Mouse (Mus musculus) right cerebral cortex, postnatal 14 days (tissue): ENCODE measurements around the gene Txndc11.

Experiments used
- DNase-seq: peaks from one replicate; pipeline ENCODE4 v3.0.0; 2022

Txndc11 gene

DNA sequence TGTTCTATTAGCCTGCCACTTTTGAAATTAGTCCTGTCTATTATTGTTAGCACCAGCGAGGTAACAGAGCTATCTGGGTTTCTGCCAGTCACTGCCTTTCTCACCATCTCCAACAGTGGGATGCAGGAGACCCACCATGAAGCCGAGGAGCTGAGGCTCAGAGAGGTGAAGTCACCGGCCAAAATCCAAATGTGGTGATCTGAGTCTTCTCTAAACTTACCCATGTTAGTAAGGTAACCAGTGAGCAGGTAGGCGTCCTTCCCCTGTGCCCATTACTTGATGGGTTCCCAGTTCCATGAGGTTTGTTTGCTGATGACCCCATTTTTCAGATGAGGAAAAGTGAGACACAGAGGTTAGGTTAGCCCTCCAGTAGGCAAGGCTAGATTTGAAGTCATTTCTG lies 70.1 kb downstream of the Txndc11 start:
- no peak for DNase-seq

DNA sequence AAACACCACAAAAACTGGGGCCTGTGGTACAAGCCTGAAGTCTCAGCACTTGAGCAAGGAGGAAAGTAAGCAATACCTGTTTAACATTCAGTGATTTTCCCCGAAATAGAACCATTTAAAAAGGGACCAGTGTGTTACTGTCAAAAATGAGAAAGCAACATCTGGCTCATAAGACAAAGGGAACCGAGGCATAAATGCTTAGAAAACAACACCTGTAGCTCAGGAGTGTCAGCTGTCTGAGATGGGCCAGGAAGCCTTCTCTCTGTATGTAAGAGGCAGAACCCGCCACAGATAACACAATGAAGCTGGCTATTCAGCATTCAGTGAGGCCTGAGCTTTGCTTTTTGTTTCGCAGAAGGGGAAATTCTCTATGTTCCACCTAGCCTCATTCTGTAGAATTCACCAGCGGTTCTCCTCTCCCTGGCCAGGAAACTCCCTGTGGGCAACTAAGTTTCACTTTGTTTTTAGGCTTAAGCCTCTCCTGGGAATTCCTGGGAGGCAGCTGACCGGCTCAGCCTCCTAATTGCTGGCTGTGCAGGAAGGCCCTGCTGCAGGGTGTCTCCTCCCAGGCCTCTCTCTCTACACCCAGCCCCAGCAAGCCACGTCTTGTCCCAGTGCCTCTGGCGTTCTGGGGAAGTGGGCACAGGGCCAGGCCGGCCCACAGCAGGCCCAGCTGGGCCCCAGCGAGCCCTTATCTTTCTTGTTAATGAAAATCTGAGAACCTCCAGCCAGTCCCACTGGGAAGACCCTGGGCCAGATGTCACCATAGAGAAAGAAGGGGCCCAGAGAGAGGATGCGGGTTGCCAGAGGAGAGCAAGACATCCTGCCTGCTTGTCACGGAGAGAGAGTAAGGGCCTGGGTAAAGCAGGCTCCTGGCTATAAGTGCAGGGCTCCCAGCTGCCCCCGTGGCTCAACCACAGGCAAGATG lies 71.4 kb downstream of the Txndc11 start:
- DNase-seq = peak; percentile 55

DNA sequence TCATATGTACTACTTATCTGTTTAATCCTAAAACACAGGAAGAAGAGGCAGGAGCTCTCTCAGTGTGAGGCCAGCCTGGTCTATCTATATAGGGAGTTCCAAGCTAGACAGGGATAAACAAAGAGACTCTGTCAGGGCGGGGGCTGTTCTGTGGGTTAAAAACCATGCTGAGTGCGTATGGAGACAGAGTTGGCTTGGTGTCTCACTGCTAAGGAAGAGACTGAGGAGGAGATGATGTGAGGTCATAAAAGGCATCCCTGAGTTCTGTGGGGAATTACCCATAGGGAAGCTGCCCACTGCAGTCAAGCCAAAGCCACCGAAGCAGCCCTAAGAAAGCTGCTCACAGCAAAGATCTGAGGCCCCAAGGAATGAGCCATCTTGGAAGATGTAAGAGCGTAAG lies 73.8 kb downstream of the Txndc11 start, which contains the start of gene Snn:
TSS of gene Snn (plus strand) at position 301 of the 400 bp plus-strand sequence.
- DNase-seq = no peak

DNA sequence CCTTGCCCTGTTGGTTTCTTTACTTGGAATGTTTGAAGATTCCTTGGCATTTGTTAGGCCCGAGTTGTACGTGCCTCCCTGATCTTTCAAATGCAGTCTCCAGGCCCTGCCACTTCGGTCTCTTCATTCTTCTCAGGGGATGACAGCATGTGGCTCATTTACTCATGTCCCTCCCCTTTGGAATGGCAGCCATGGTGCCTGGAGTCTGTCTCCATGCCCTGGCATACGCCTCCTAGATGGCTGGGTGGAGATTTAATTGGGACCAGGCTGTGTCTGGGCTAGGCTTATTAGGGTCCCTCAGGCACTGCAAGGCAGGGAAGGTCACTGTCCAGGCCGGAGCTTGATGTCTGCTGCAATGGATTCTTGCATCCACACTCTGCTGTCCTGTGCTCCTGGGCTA lies 78.5 kb downstream of the Txndc11 start:
- DNase-seq = no peak

DNA sequence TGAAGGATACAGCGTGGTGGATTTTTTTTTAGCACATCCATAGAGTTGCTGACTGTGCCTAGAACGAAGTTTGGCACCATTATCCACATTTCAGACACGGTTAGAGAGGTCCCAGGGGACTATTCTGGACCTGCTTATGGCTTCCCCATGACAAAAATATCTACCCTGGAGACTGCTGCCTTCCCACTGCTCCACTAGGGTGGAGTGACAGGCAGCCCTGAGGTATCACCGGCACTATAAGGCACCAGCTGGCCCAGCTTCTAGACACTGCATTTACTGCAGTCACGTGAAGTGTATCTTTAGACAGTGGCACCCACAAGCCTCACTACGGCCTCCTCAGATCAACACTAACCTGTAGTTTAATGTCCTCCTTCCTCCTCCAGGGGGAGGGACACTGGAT lies 79.6 kb downstream of the Txndc11 start:
- DNase-seq = no peak

DNA sequence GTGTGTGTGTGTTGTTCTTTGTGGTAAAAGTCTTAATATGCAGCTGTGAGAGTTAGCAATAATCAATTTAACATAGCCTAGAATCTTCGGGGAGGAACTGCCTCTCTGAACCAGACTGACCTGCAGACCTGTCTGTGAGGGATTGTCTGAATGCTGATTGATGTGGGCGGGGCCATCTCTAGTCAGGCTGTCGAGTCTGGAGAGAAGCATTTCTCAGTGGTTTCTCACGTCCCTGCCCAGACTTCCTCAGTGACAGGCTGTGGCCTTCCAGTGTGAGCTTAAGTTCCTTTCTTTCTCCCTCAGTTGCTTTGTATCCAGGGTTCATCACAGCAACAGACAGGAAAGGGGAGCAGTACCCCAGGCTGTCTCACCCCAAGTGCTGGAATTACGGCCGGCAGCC lies 80.0 kb downstream of the Txndc11 start:
- DNase-seq = no peak

DNA sequence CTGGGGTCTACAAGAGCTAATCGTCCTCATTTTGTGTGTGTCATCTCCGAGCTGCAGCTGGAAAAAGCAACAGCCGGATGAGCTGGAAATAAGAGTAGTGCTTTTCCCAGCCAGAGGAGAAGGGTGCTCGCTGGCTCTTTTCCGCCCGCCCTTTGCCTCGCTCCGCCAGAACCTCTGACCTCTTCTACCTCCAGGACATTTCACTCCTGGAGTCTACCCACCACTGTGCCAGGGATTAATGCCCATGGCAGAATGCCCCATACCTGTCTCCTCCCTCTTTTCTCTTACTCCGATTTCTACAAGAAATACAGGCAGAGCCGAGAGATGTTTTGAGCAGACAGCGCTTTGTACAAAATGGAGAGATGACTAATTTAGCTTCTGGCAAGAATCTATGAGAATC lies 83.3 kb downstream of the Txndc11 start:
- no peak for DNase-seq

DNA sequence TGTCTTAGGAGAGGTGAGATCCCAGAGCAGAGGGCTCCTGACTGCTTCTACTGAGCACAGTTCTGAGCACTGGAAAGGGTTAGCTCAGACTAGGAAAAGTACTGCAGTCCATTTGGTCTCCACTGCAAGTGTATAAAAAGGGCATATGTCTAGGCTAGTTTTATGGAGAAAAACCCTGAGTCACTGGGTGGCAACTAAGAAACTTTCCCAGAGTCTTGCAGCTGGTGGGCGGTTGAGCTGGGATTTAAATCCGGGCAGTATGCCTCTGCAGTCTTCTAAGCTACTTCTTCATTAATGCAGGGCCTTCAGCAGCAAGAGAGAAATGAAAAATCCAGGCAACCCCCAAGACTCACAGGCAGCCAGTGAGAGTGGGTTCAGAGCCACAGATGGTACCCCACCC lies 84.2 kb downstream of the Txndc11 start:
- no peak for DNase-seq

DNA sequence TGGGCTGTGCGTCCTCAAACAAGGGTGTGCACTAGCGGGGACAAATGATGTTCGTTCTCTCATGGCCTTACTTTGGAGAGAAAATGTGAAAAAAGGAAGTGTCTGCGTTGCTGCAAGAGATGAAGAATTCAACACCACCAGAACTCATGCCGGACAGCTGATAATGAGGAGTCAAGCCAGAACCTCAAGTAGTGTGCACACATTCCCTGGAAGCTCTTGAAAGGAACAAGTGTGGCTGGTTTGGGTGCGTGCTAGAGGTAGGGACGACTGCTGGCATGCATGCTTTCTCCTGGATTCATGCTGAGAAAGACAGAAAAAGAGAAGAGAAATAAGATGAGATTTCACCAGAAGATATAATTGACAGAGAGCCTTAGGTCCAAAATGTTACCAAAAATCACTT lies 87.3 kb downstream of the Txndc11 start:
- no peak for DNase-seq

DNA sequence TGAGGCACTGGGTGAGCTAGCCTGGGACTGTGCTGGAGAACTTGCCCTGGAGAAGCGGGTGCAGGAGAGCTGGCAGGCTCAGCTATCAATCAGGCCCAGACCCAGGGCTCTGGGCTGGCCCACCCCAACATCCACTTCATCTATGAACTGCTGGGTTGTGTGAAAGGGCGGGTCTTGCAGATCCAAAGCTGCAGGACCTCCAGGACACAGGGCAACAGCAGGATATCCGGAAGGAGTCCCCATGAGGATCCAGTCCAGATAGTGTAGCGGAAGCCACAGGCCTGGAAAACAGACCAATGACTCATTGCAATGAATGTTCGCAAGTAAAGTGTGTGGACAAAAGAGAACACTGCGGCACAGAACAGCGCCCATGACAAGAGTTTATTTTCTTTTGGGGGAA lies 88.0 kb downstream of the Txndc11 start:
- no peak for DNase-seq

DNA sequence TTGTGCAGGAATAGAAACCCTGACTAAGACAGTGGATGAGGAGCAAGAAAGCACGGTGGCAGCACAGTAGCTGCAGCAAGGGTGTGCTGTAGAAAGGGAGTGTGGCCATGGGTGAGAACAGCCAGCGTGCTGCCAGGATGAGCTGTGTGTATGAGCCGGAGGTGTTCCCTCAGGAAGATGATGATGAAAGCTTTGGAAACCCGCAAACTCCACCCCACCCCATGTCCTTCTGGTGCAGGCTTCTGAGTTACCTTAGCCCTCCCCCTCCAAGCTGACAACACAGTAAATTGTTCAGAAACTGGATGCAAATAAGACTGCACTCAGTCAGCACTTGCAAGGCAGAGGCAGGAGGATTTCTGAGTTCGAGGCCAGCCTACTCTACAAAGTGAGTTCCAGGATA lies 91.2 kb downstream of the Txndc11 start:
- DNase-seq = no peak

DNA sequence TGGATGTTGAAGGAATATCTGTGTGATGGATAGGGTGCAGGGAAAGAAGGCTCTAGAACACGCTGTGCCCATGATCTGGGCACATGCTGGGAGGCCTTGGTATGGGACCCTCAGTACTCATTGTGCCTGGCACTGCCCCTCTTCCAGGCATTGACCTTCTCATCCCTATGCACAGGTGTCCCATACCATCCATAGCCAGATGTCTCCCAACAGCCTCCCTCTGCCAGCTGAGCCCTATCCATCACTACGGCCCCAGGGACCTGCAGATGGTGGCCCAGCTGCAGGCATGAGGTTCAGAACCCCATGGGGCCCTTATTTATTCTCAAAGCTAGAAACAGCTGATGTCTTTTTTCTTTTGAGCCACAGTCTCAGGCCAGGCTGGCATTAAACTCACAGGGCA lies 93.8 kb downstream of the Txndc11 start:
- DNase-seq = no peak

DNA sequence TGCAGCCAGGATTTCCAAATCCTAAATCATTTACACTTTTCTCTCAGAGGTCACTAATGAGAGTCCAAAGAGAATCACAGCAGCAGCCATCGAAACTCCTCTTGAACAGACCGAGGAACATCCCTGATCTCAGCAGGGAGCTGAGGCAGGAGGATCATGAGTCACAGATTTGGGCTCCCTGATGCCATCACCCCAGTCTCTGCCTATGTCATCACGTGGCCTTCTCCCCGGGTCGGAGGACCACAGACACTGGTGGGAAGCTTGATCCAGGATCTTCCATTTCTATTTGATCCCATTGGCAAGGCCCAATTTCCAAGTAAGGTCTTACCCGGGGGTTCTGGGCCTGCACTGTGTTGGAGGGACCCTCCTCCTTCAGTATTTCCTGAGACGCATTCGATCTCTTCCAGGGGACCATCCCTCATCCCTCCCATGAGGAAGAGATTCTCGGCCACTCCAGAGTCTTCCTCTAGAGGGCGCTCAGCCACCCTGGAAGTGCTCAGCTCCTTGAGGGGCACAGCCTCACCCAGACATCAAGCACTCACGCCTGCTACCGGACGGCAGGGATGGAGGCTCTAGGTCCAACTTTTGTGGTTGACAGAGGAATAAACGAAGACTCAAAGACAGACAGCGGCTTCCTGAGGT lies 98.5 kb downstream of the Txndc11 start:
- peak; percentile 83 for DNase-seq

DNA sequence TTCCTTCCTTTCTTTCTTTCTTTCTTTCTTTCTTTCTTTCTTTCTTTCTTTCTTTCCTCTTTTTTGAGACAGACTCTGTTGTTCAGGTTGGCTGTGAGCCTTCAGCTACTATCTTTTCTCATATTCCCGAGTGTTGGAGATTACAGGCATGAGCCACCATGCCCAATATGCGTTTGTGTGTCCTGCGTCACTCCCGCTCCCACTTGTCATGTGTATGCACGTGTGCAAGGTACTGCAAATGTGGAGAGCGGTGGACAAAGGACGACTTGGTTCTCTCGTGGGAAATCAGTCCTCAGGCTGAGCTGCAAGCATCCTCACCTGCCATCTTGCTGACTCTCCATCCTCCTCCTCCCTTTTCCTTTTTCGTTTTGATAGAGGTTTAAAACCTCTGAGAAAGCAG lies 99.2 kb downstream of the Txndc11 start:
- no peak for DNase-seq

DNA sequence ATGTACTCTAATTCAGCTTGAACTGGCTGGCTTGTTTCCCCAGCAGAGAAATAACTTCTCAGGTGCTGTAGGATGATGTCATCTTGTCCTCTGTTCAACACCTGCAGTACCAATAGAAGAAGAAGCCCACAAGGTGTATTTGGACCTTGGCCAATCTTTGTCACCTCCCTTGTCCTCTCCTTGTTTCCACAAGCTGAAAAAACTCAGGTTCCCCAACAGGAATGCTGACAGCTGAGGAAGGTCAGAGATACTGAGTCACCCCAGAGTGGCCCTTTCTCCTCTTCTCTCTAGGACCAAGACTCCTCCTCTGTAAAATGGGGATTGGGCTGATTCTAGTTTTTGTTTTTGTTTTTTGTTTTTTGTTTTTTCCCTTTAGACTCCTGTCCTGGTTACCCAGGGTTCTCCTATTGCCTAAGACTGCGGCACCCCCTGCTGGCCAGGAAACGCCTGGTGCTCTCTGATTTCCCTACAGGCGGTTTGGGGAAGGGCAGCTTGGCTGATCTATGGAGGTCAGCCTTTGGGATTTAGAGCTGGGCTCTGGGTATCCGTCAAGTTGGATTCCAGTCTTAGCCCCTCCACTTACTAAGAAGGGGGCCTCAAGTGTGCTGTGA lies 100.2 kb downstream of the Txndc11 start:
- DNase-seq = peak; percentile 90

DNA sequence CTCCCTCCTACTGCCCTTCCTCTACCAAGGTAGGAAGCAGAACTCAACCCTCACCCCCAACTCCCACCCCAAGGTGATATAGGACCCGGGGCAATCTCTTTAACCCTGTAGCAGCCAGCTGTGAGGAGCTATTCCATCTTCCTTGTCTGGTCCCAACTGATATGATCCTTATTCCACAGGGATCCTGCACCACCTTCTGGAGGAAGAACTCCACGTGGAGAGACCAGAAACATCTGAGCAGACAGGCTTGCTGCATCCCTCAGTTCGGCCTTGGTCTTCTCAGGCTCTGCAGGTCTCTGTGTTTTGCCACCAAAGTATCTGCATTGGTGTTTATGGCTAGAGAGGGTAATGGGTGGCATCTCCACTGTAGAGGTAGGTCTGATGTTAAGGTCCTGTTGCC lies 103.1 kb downstream of the Txndc11 start:
- no peak for DNase-seq

DNA sequence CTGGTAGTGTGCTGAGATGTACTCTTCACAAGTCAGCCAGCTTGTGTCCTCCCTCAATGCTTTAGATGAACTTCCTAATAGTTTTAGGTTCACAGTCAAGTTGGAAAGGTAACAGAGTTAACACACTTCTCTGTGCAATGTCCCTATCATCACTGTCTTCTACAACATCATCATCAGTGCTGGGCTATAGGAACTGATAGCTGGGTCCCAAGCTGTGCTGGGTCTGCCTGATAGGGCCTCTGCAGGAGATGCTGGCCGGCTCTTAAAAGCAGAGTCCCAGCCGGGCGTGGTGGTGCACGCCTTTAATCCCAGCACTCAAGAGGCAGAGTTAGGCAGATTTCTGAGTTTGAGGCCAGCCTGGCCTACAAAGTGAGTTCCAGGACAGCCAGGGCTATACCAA lies 103.6 kb downstream of the Txndc11 start:
- DNase-seq = no peak

DNA sequence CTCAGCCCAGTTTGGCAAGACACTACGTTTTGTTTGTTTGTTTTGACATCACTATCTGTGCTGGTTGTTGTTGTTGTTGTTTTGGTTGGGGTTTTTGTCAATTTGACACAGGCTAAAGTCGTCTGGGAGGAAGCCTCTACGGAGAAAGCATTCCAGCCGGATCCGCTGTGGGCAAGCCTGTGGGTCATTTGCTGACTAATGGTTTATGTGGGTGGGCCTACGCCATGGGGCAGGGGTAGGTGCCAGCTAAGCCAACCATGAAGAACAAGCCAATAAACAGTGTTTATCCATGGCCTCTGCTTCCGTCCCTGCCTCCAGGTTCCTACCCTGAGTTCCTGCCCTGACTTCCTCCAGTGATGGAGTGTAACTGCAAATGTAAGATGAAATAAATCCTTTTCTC lies 106.2 kb downstream of the Txndc11 start:
- no peak for DNase-seq
